Mouse (Mus musculus) embryo, embryonic 9.5 days (tissue): ENCODE results near the gene Nell2.

Experiments
- DNase-seq: peaks from one replicate; pipeline ENCODE4 v3.0.0-alpha.2; 2017; ENCODE audit errors: extremely low spot score

Nell2 gene

GRCm38 (mm10) chr15:95101522-95101921 lies 426.8 kb downstream of the Nell2 start:
- no peak for DNase-seq

- no peak for DNase-seq
Measured at GRCm38 (mm10) chr15:95100133-95100532, 428.2 kb downstream of the Nell2 start.

GRCm38 (mm10) chr15:95085962-95086361 lies 442.4 kb downstream of the Nell2 start:
- DNase-seq: no peak

GRCm38 (mm10) chr15:95081654-95082053 lies 446.7 kb downstream of the Nell2 start:
- no peak for DNase-seq

GRCm38 (mm10) chr15:95075356-95075755 lies 453.0 kb downstream of the Nell2 start:
- no peak for DNase-seq

GRCm38 (mm10) chr15:95070881-95071280 lies 457.5 kb downstream of the Nell2 start:
- DNase-seq: no peak

- DNase-seq: no peak
Measured at GRCm38 (mm10) chr15:95068799-95069198, 459.6 kb downstream of the Nell2 start.

GRCm38 (mm10) chr15:95068023-95068422 lies 460.3 kb downstream of the Nell2 start:
- DNase-seq: no peak

- no peak for DNase-seq
Measured at GRCm38 (mm10) chr15:95055081-95055650, 473.2 kb downstream of the Nell2 start.

GRCm38 (mm10) chr15:95049171-95049729 lies 479.1 kb downstream of the Nell2 start:
- DNase-seq: no peak

GRCm38 (mm10) chr15:95047486-95047885 lies 480.9 kb downstream of the Nell2 start:
- no peak for DNase-seq

GRCm38 (mm10) chr15:95044011-95044410 lies 484.3 kb downstream of the Nell2 start:
- DNase-seq: no peak

- no peak for DNase-seq
Measured at GRCm38 (mm10) chr15:95042437-95042836, 485.9 kb downstream of the Nell2 start.

- no peak for DNase-seq
Measured at GRCm38 (mm10) chr15:95029487-95029875, 498.9 kb downstream of the Nell2 start.

GRCm38 (mm10) chr15:95028862-95029486 lies 499.4 kb downstream of the Nell2 start:
- DNase-seq: no peak
